ENCODE assay signal across 16 mouse cellular contexts in genomic region chr4:143106971-143107370, GRCm38 (mm10).
"Had no signal": no experiment of that assay in that cellular context is flagged by ENCODE, and none has a peak within 500 bp of the region (broad histone marks: within the 10 kb centered on the region; RNA-seq: fewer than 3 reads in every experiment).

No protein-coding gene starts in this region.

- ATAC-seq: intestine, postnatal 0 days; lung, postnatal 0 days; midbrain, embryonic 16.5 days had no signal

- H3K4me2 ChIP-seq: limb, embryonic 12.5 days; midbrain, embryonic 12.5 days; neural tube, embryonic 13.5 days had no signal

- H3K9ac ChIP-seq: limb, embryonic 12.5 days; midbrain, embryonic 12.5 days; neural tube, embryonic 13.5 days had no signal

- DNase-seq: kidney, adult 9 months; kidney, postnatal 25 days; lung, adult 2 months; lung, postnatal 36 days; retina, postnatal 1 day; right cerebral cortex, postnatal 14 days; thymus, adult 18-20 months; thymus, postnatal 14 days had no signal

- H3K27me3 ChIP-seq: limb, embryonic 12.5 days; midbrain, embryonic 12.5 days; neural tube, embryonic 13.5 days had no signal

- H3K4me3 ChIP-seq: left cerebral cortex, adult 2 months; limb, embryonic 12.5 days; midbrain, embryonic 12.5 days; neural tube, embryonic 13.5 days had no signal

- H3K27ac ChIP-seq: left cerebral cortex, adult 2 months; limb, embryonic 12.5 days; midbrain, embryonic 12.5 days; neural tube, embryonic 13.5 days; stomach, postnatal 0 days had no signal

- H3K4me1 ChIP-seq: midbrain, embryonic 12.5 days had no signal

- H3K9me3 ChIP-seq: limb, embryonic 12.5 days; midbrain, embryonic 12.5 days; neural tube, embryonic 13.5 days had no signal
